Mouse (Mus musculus) hematopoietic stem cell, adult 5-6 weeks (primary cell): ENCODE results near the gene Poc1a. TPM values are rescaled to one million over a fixed set of nuclear protein-coding genes. Genes with fewer than 3 reads are reported as not detected.

Experiments used
- ATAC-seq, 2 experiments: fragments of 125-278 bp in 1 of 2; replicated peaks in 1 of 2; 2 replicates each; pipeline ENCODE4 v1.8.0; 2016 to 2017; ENCODE audit warnings: inconsistent platforms in 2 of 2, mild to moderate bottlenecking in 2 of 2, moderate number of reproducible peaks in 2 of 2, low read depth in 1 of 2, moderate TSS enrichment in 1 of 2; ENCODE audit not compliant: low FRiP score in 2 of 2, poor library complexity in 2 of 2, severe bottlenecking in 2 of 2, insufficient read depth in 1 of 2, low TSS enrichment in 1 of 2
- total RNA-seq: library from RNA; stranded (forward); fragments of 172-1452, 232-1000 nt; gene quantifications from 2 replicates; pipeline ENCODE4 v1.2.3, GENCODE M21; 2017

Gene Poc1a
- total RNA-seq, 1 experiment from 2014 or later, result 14.8 TPM

GRCm38 (mm10) chr9:106261058-106261457, 19.8 kb upstream of the Poc1a start:
- ATAC-seq, result peak; percentile 70 to 77

- no peak for ATAC-seq
These were observed 19.4 kb upstream of the Poc1a start for GRCm38 (mm10) chr9:106261491-106261890.

GRCm38 (mm10) chr9:106262075-106262474, 18.8 kb upstream of the Poc1a start:
- no peak for ATAC-seq

GRCm38 (mm10) chr9:106263381-106263924, 17.4 kb upstream of the Poc1a start:
- ATAC-seq, result no peak

- no peak for ATAC-seq
These were observed 15.3 kb upstream of the Poc1a start for GRCm38 (mm10) chr9:106265358-106266075.

- ATAC-seq, result no peak
These were observed 13.8 kb upstream of the Poc1a start for GRCm38 (mm10) chr9:106266936-106267657.

- ATAC-seq, result no peak
These were observed 12.4 kb upstream of the Poc1a start for GRCm38 (mm10) chr9:106268421-106268820.

- ATAC-seq, result no peak
These were observed 11.6 kb upstream of the Poc1a start for GRCm38 (mm10) chr9:106269076-106269788.

- peak; percentile 79 to 82 for ATAC-seq
These were observed 11.0 kb upstream of the Poc1a start for GRCm38 (mm10) chr9:106269879-106270278.

- no peak for ATAC-seq
These were observed 10.2 kb upstream of the Poc1a start for GRCm38 (mm10) chr9:106270656-106271055.

- ATAC-seq, result no peak
These were observed 8.6 kb upstream of the Poc1a start for GRCm38 (mm10) chr9:106272288-106272687.

- no peak for ATAC-seq
These were observed 7.6 kb upstream of the Poc1a start for GRCm38 (mm10) chr9:106273276-106273675.

GRCm38 (mm10) chr9:106273791-106274190, 7.1 kb upstream of the Poc1a start:
- ATAC-seq, result no peak

GRCm38 (mm10) chr9:106274652-106275180, 6.1 kb upstream of the Poc1a start:
- ATAC-seq, result no peak

GRCm38 (mm10) chr9:106275806-106276205, 5.1 kb upstream of the Poc1a start:
- no peak for ATAC-seq

- ATAC-seq, result peak; percentile 64 to 74
These were observed 475 bp upstream of the Poc1a start for GRCm38 (mm10) chr9:106280386-106280785.

- no peak for ATAC-seq
These were observed 1.2 kb downstream of the Poc1a start for GRCm38 (mm10) chr9:106282024-106282423.

GRCm38 (mm10) chr9:106287165-106287564, 6.3 kb downstream of the Poc1a start:
- no peak for ATAC-seq
